Mouse (Mus musculus): ENCODE data around the gene Trim44.

Gene Trim44

GRCm38 (mm10) chr2:102407363-102408184 is at the start of gene Trim44:
Trim44 (minus strand) TSS chr2:102407828.
- peak; percentile 57 for DNase-seq

GRCm38 (mm10) chr2:102455126-102455525 is 47.5 kb upstream of the Trim44 start:
- no peak for DNase-seq

GRCm38 (mm10) chr2:102453447-102453846 is 45.8 kb upstream of the Trim44 start:
- DNase-seq = no peak

GRCm38 (mm10) chr2:102451671-102452549 is 44.3 kb upstream of the Trim44 start, which contains the start of gene Fjx1:
Fjx1 (minus strand) TSS chr2:102452499.
- peak; percentile 76 for DNase-seq

GRCm38 (mm10) chr2:102450761-102451670 is 43.4 kb upstream of the Trim44 start:
- peak; percentile 57 for DNase-seq

GRCm38 (mm10) chr2:102450248-102450760 is 42.7 kb upstream of the Trim44 start:
- DNase-seq = peak; percentile 79

- DNase-seq = peak; percentile 42
Observed at GRCm38 (mm10) chr2:102449630-102450247, 42.1 kb upstream of the Trim44 start.

- DNase-seq = no peak
Observed at GRCm38 (mm10) chr2:102449056-102449455, 41.4 kb upstream of the Trim44 start.

- DNase-seq = no peak
Observed at GRCm38 (mm10) chr2:102447831-102448230, 40.2 kb upstream of the Trim44 start.

GRCm38 (mm10) chr2:102446851-102447250 is 39.2 kb upstream of the Trim44 start:
- no peak for DNase-seq

GRCm38 (mm10) chr2:102437357-102438030 is 29.9 kb upstream of the Trim44 start:
- DNase-seq = no peak

- DNase-seq = no peak
Observed at GRCm38 (mm10) chr2:102433879-102434278, 26.3 kb upstream of the Trim44 start.

GRCm38 (mm10) chr2:102431084-102431483 is 23.5 kb upstream of the Trim44 start:
- no peak for DNase-seq

GRCm38 (mm10) chr2:102427974-102428373 is 20.3 kb upstream of the Trim44 start:
- no peak for DNase-seq

GRCm38 (mm10) chr2:102426434-102426833 is 18.8 kb upstream of the Trim44 start:
- no peak for DNase-seq

- DNase-seq = peak; percentile 57
Observed at GRCm38 (mm10) chr2:102416149-102416743, 8.6 kb upstream of the Trim44 start.

GRCm38 (mm10) chr2:102412738-102413137 is 5.1 kb upstream of the Trim44 start:
- no peak for DNase-seq

- DNase-seq = no peak
Observed at GRCm38 (mm10) chr2:102410615-102411014, 3.0 kb upstream of the Trim44 start.

- DNase-seq = no peak
Observed at GRCm38 (mm10) chr2:102409741-102410140, 2.1 kb upstream of the Trim44 start.

All from kidney, postnatal 10 days (tissue).